Mouse (Mus musculus) small intestine, adult 10 weeks (tissue): ENCODE results near the gene Gm11554. TPM values are rescaled to one million over a fixed set of nuclear protein-coding genes. Genes with fewer than 3 reads are reported as not detected.

Source experiments
- polyA plus RNA-seq: library from polyadenylated mRNA; stranded (reverse); fragments of 350-450 nt; fragmentation: Illumina TruSeq; extraction: RNeasy Lipid Tissue Mini Kit (QIAGEN cat#74804); gene quantifications from one replicate; pipeline ENCODE4 v1.2.3, GENCODE M21; 2014; ENCODE audit warnings: low replicate concordance

The Gm11554 gene
- not detected for polyA plus RNA-seq

DNA sequence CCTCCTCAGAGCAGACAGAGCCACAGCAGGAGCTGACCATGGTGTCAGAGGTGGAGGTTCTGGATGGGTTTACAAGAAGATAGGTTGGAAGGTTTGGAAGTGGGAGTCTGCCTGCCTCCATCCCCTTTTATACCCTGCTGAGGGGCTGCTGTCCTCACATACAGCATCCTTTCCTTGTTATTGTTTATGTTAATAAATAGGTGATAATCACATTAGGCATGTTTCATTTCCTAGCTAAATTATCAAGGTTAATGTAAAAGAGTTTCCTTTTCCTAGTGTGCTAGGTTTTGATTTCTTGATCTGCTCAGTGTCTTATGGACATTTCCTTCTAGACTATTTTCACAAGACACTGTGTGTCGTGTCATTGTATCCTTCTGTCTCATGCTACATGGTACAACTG is at the start of gene Gm11554:
Gene Gm11554, minus strand, starts transcription at position 101 of the 400 bp plus-strand sequence.

DNA sequence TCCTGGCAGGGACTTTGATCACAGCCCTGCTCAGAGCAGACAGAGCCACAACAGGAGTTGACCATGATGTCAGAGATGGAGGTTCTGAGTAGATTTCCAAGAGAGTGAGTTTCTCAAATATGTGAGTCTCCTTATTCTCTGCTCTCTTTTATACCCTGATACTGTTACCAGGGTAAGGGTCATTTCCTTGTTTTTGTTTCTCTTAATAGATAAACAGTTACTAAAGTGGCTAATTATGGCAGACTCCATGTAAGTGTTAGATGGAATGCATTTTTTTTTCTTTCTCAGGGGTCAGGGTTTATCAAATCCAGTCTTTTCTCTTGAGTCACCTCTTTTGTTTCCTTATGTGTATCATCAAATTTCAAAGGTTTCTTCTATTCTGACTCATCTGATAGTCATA is 47.3 kb upstream of the Gm11554 start, which contains the start of gene Krtap4-16:
Gene Krtap4-16, minus strand, starts transcription at position 101 of the 400 bp plus-strand sequence.

DNA sequence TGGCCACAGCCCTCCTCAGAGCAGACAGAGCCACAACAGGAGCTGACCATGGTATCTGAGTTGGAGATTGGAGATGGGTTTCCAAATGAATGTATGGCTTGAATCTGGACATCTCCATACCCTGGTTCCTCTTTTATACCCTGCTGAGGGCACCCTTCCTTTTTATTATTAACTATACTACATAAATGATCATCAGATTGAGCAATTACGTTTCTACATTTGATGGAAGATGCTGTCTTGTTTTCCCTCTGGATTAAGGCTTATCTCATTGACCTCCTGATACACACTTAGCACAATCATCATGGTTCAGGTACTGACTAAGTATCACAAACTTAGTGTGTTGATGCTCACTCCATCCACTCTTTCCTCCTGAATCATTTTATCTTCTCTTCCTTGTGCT is 33.7 kb upstream of the Gm11554 start, which contains the start of gene 2300003K06Rik:
Gene 2300003K06Rik, minus strand, starts transcription at position 101 of the 400 bp plus-strand sequence.

DNA sequence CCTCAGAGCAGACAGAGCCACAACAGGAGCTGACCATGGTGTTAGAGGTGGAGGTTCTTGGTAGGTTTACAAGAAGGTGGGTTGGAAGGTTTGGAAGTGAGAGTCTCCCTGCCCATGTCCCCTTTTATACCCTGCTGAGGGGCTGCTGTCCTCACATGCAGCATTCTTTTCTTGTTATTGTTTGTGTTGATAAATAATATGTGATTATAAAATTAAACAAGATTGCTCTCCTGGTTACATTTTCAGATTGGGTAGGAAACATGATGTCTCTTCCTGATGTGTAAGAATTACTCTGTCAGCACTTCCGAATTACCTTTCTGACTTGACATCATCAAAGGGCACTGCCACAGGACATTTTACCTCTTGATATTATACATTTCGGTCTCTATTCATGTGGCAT is 11.3 kb upstream of the Gm11554 start, which contains the start of gene Gm11564:
Gene Gm11564, minus strand, starts transcription at position 101 of the 400 bp plus-strand sequence.

DNA sequence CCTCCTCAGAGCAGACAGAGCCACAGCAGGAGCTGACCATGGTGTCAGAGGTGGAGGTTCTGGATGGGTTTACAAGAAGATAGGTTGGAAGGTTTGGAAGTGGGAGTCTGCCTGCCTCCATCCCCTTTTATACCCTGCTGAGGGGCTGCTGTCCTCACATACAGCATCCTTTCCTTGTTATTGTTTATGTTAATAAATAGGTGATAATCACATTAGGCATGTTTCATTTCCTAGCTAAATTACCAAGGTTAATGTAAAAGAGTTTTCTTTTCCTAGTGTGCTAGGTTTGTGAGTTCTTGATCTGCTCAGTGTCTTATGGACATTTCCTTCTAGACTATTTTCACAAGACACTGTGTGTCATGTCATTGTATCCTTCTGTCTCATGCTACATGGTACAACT is 5.5 kb upstream of the Gm11554 start, which contains the start of gene Krtap4-13:
Gene Krtap4-13, minus strand, starts transcription at position 101 of the 400 bp plus-strand sequence.

DNA sequence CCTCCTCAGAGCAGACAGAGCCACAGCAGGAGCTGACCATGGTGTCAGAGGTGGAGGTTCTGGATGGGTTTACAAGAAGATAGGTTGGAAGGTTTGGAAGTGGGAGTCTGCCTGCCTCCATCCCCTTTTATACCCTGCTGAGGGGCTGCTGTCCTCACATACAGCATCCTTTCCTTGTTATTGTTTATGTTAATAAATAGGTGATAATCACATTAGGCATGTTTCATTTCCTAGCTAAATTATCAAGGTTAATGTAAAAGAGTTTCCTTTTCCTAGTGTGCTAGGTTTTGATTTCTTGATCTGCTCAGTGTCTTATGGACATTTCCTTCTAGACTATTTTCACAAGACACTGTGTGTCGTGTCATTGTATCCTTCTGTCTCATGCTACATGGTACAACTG is 5.4 kb downstream of the Gm11554 start, which contains the start of gene Gm11569:
Gene Gm11569, minus strand, starts transcription at position 101 of the 400 bp plus-strand sequence.

DNA sequence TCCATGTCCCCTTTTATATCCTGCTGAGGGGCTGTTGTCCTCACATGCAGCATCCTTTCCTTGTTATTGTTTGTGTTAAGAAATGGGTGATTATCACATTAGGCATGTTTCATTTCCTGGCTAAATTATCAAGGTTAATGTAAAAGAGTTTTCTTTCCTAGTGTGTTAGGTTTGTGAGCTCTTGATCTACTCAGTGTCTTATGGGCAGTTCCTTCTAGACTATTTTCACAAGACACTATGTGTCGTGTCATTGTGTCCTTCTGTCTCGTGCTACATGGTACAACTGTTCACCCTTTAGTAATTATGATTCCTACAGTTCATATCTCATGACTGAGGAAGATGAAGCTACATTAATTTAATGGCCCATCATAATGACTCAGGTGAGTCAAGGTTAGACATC is 10.9 kb downstream of the Gm11554 start, which contains the start of gene Gm11596:
Gene Gm11596, minus strand, starts transcription at position 101 of the 400 bp plus-strand sequence.

DNA sequence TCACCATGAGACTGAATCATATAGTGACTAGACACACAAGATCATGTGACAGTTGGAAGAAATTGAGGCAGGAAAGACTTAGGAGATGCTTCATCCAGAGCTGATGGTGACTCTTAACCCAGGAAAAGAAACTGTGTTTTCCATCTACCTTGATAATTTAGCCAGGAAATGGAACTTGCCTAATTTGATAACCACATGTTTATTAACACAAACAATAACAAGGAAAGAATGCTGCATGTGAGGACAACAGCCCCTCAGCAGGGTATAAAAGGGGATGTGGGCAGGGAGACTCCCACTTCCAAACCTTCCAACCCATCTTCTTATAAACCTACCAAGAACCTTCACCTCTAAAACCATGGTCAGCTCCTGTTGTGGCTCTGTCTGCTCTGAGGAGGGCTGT is 19.3 kb downstream of the Gm11554 start, which contains the start of gene Krtap4-9:
Gene Krtap4-9, plus strand, starts transcription at position 301 of the 400 bp plus-strand sequence.

DNA sequence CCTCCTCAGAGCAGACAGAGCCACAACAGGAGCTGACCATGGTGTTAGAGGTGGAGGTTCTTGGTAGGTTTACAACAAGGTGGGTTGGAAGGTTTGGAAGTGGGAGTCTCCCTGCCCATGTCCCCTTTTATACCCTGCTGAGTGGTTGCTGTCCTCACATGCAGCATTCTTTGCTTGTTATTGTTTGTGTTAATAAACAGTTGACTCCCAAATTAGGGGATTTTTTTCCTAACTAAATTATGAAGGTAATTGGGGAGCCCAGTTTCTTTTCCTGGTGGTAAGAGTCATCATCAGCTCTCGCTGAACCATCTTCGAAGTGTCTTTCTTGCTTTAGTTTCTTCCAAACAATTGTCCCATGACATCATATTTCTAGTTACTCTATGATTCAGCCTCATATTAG is 23.6 kb downstream of the Gm11554 start, which contains the start of gene Krtap4-8:
Gene Krtap4-8, minus strand, starts transcription at position 101 of the 400 bp plus-strand sequence.

DNA sequence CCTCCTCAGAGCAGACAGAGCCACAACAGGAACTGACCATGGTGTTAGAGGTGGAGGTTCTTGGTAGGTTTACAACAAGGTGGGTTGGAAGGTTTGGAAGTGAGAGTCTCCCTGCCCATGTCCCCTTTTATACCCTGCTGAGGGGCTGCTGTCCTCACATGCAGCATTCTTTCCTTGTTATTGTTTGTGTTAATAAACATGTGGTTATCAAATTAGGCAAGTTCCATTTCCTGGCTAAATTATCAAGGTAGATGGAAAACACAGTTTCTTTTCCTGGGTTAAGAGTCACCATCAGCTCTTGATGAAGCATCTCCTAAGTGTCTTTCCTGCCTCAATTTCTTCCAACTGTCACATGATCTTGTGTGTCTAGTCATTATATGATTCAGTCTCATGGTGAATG is 31.4 kb downstream of the Gm11554 start, which contains the start of gene Gm11595:
Gene Gm11595, minus strand, starts transcription at position 101 of the 400 bp plus-strand sequence.

Other genes starting within 250 kb of the Gm11554 start
- not detected for gene Krtap3-2, start 247.6 kb downstream of the Gm11554 start, polyA plus RNA-seq
- gene Gm11939, start 245.0 kb downstream of the Gm11554 start, polyA plus RNA-seq: not detected
- gene Krtap3-1, start 237.8 kb downstream of the Gm11554 start, polyA plus RNA-seq: not detected
- gene Krtap1-5, start 223.4 kb downstream of the Gm11554 start, polyA plus RNA-seq: not detected
- not detected for gene Krtap1-4, start 220.8 kb downstream of the Gm11554 start, polyA plus RNA-seq
- not detected for gene Krtap1-3, start 213.1 kb downstream of the Gm11554 start, polyA plus RNA-seq
- not detected for gene Krtap9-3, start 206.3 kb downstream of the Gm11554 start, polyA plus RNA-seq
- not detected for gene Gm11938, start 201.1 kb downstream of the Gm11554 start, polyA plus RNA-seq
- not detected for gene Gm11937, start 194.3 kb downstream of the Gm11554 start, polyA plus RNA-seq
- not detected for gene Krtap2-4, start 189.6 kb downstream of the Gm11554 start, polyA plus RNA-seq
- gene Gm11562, start 184.0 kb downstream of the Gm11554 start, polyA plus RNA-seq: not detected
- not detected for gene Krtap4-1, start 176.2 kb downstream of the Gm11554 start, polyA plus RNA-seq
- not detected for gene Krtap4-2, start 169.4 kb downstream of the Gm11554 start, polyA plus RNA-seq
- not detected for gene Krtap4-7, start 160.4 kb downstream of the Gm11554 start, polyA plus RNA-seq
- gene Gm11555, start 154.2 kb downstream of the Gm11554 start, polyA plus RNA-seq: not detected
- gene Gm11563, start 145.5 kb downstream of the Gm11554 start, polyA plus RNA-seq: not detected
- gene Krtap4-6, start 138.5 kb downstream of the Gm11554 start, polyA plus RNA-seq: not detected
- gene Gm14190, start 113.7 kb downstream of the Gm11554 start, polyA plus RNA-seq: not detected
- gene Gm14180, start 70.2 kb downstream of the Gm11554 start, polyA plus RNA-seq: not detected
- not detected for gene Gm11595, start 31.5 kb downstream of the Gm11554 start, polyA plus RNA-seq
- gene Krtap4-8, start 23.7 kb downstream of the Gm11554 start, polyA plus RNA-seq: not detected
- gene Krtap4-9, start 19.2 kb downstream of the Gm11554 start, polyA plus RNA-seq: not detected
- not detected for gene Gm11596, start 11.0 kb downstream of the Gm11554 start, polyA plus RNA-seq
- gene Gm11569, start 5.5 kb downstream of the Gm11554 start, polyA plus RNA-seq: not detected
- gene Krtap4-13, start 5.4 kb upstream of the Gm11554 start, polyA plus RNA-seq: not detected
- gene Gm11564, start 11.2 kb upstream of the Gm11554 start, polyA plus RNA-seq: not detected
- not detected for gene 2300003K06Rik, start 33.6 kb upstream of the Gm11554 start, polyA plus RNA-seq
- gene Krtap4-16, start 47.2 kb upstream of the Gm11554 start, polyA plus RNA-seq: not detected
- gene Gm11568, start 53.5 kb upstream of the Gm11554 start, polyA plus RNA-seq: not detected
- gene Gm11559, start 60.0 kb upstream of the Gm11554 start, polyA plus RNA-seq: not detected
- gene Krtap9-1, start 68.9 kb upstream of the Gm11554 start, polyA plus RNA-seq: not detected
- gene Gm11567, start 74.7 kb upstream of the Gm11554 start, polyA plus RNA-seq: not detected
- not detected for gene Krtap31-1, start 103.5 kb upstream of the Gm11554 start, polyA plus RNA-seq
- gene Gm11565, start 110.3 kb upstream of the Gm11554 start, polyA plus RNA-seq: not detected
- not detected for gene Krtap31-2, start 131.8 kb upstream of the Gm11554 start, polyA plus RNA-seq
- not detected for gene Krtap9-5, start 144.0 kb upstream of the Gm11554 start, polyA plus RNA-seq
- not detected for gene Krtap29-1, start 174.6 kb upstream of the Gm11554 start, polyA plus RNA-seq
- not detected for gene Krtap16-1, start 182.2 kb upstream of the Gm11554 start, polyA plus RNA-seq
- not detected for gene Krtap17-1, start 189.5 kb upstream of the Gm11554 start, polyA plus RNA-seq
- gene Krt33a, start 211.8 kb upstream of the Gm11554 start, polyA plus RNA-seq: not detected
- not detected for gene Krt33b, start 225.4 kb upstream of the Gm11554 start, polyA plus RNA-seq
- gene Krt34, start 237.1 kb upstream of the Gm11554 start, polyA plus RNA-seq: not detected
- gene Krt31, start 246.1 kb upstream of the Gm11554 start, polyA plus RNA-seq: not detected